Mouse (Mus musculus) kidney, postnatal 10 days (tissue): Measurements from ENCODE around the gene Frmd8.

Experiments used
- DNase-seq: peaks from one replicate; pipeline ENCODE4 v3.0.0; 2021; ENCODE audit warnings: mixed read lengths

Frmd8 gene

GRCm38 (mm10) chr19:5837606-5838005 is 37.5 kb downstream of the Frmd8 start:
- no peak for DNase-seq

GRCm38 (mm10) chr19:5836941-5837572 is 38.0 kb downstream of the Frmd8 start:
- no peak for DNase-seq

GRCm38 (mm10) chr19:5835922-5836430 is 39.1 kb downstream of the Frmd8 start:
- no peak for DNase-seq

- no peak for DNase-seq
Observed at GRCm38 (mm10) chr19:5835054-5835921, 39.8 kb downstream of the Frmd8 start.

- no peak for DNase-seq
Observed at GRCm38 (mm10) chr19:5834260-5834925, 40.7 kb downstream of the Frmd8 start.

- no peak for DNase-seq
Observed at GRCm38 (mm10) chr19:5833287-5834100, 41.6 kb downstream of the Frmd8 start.

GRCm38 (mm10) chr19:5832326-5832725 is 42.7 kb downstream of the Frmd8 start:
- no peak for DNase-seq

- no peak for DNase-seq
Observed at GRCm38 (mm10) chr19:5831958-5832320, 43.1 kb downstream of the Frmd8 start.

GRCm38 (mm10) chr19:5831224-5831957 is 43.7 kb downstream of the Frmd8 start:
- no peak for DNase-seq

- no peak for DNase-seq
Observed at GRCm38 (mm10) chr19:5830776-5831175, 44.3 kb downstream of the Frmd8 start.

- no peak for DNase-seq
Observed at GRCm38 (mm10) chr19:5829958-5830615, 45.0 kb downstream of the Frmd8 start.

- DNase-seq, result no peak
Observed at GRCm38 (mm10) chr19:5828905-5829304, 46.2 kb downstream of the Frmd8 start.

GRCm38 (mm10) chr19:5828155-5828554 is 46.9 kb downstream of the Frmd8 start:
- DNase-seq, result no peak

GRCm38 (mm10) chr19:5827456-5828154 is 47.5 kb downstream of the Frmd8 start:
- DNase-seq, result no peak

- no peak for DNase-seq
Observed at GRCm38 (mm10) chr19:5827044-5827443, 48.0 kb downstream of the Frmd8 start.

GRCm38 (mm10) chr19:5826731-5827002 is 48.4 kb downstream of the Frmd8 start:
- DNase-seq, result no peak

GRCm38 (mm10) chr19:5825901-5826730 is 49.0 kb downstream of the Frmd8 start:
- no peak for DNase-seq

GRCm38 (mm10) chr19:5824826-5825617 is 50.1 kb downstream of the Frmd8 start:
- DNase-seq, result no peak
